Mouse (Mus musculus) ES-E14 (cell line): Measurements from ENCODE around the gene Ctss.

Source experiments
- CHD2 ChIP-seq: IDR thresholded peaks from 2 replicates; pipeline ENCODE4 v1.6.1; 2014; ENCODE audit warnings: mild to moderate bottlenecking, low read depth, low read length, inconsistent platforms
- HCFC1 ChIP-seq: IDR thresholded peaks from 2 replicates; pipeline ENCODE4 v1.6.1; 2012; ENCODE audit warnings: low read length, inconsistent platforms, borderline replicate concordance; ENCODE audit not compliant: insufficient read depth
- MAFK ChIP-seq: IDR thresholded peaks from 2 replicates; pipeline ENCODE4 v1.6.1; 2014; ENCODE audit warnings: mild to moderate bottlenecking, low read depth, low read length, inconsistent platforms; ENCODE audit not compliant: insufficient read depth
- ZNF384 ChIP-seq: IDR thresholded peaks from 2 replicates; pipeline ENCODE4 v1.6.1; 2012; ENCODE audit warnings: low read depth, low read length, inconsistent platforms

DNA sequence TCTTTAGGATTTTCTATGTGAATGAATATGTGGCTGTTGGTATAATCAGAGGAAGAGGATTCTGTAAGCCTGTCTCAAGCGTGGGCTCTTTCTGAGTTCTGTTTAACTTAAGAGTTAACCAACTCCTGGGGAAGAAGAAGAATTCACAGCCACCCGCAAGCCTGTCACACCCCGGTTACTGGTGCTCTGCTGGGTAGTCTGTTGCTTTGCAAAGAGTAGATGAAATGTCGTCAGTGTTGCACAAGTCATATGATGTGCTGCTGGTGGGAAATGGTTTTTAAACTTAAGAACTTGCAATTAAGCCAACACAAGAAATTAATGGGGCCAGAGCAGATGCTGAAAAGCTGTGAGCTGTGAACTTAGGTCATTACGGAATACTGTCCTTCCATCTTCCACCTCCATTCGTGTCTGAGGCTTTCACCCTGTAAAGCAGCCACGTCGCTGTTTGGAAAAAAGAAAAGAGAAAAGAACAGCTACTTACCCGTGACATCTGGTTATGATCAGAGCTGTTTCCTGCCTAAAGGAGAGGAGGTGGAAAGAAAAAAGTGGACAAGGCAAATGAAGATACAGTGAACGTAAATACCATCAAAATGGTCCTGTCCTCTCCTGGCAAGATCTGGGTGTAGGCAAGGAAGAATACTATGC, 27.0 kb upstream of the Ctss start:
- TF ChIP-seq HCFC1, result no peak
- no peak for TF ChIP-seq MAFK
- no peak for TF ChIP-seq ZNF384
- TF ChIP-seq CHD2, result no peak
